Mouse (Mus musculus) ES-Bruce4 (cell line): ENCODE measurements at regions not wholly inside any gene's neighbourhood (a gene's known extent, or its start where the extent isn't known, plus 50 kb on each side); places are given as distances from the start of the nearest gene placed in this dataset.

Experiments
- CTCF ChIP-seq: IDR thresholded peaks from one replicate; pipeline ENCODE4 v1.8.1; 2011; ENCODE audit warnings: low read depth, low read length
- POLR2A ChIP-seq: IDR thresholded peaks from one replicate; pipeline ENCODE4 v1.8.1; 2011; ENCODE audit warnings: low read length; ENCODE audit not compliant: insufficient read depth

DNA sequence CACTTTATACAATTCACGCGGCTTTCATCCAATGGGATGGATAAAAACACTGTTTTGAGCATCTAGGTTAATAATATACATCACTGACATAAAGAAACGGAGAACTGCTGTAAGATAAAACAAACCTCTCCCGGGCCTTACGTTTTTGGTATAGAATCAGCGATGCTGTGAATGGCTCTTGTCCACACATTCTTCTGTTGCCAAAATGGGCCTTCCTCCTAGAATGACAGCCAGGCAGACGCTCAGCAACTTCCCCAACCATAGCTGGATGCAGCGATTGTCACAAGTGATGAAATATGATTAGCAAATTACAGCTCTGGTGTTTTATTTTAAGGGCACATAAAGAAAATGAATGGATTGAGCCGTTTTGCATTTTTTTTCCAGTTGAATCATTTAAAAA, 447.0 kb upstream of the Jarid2 start:
- no peak for TF ChIP-seq POLR2A
- no peak for TF ChIP-seq CTCF
